Mouse (Mus musculus) MEL (cell line): ENCODE results near the gene Nob1. TPM values are rescaled to one million over a fixed set of nuclear protein-coding genes. Genes with fewer than 3 reads are reported as not detected.

Experiments
- DNase-seq: peaks from one replicate; pipeline ENCODE4 v3.0.0; 2011; ENCODE audit warnings: low read depth, low spot score
- H3K27ac ChIP-seq: 2 replicates; pipeline ENCODE4 v1.5.1; 2012; ENCODE audit warnings: low read depth, mild to moderate bottlenecking, control low read depth, low read length, moderate library complexity; ENCODE audit not compliant: control insufficient read depth
- H3K27me3 ChIP-seq, 2 experiments: fragments of 150-350 bp in 1 of 2; sonication (generic) in 1 of 2; 2 replicates each; pipeline ENCODE4 v1.6.1; 2012; ENCODE audit warnings: low read length in 2 of 2, mild to moderate bottlenecking in 2 of 2, improper control_type of control experiment in 1 of 2, moderate library complexity in 1 of 2; ENCODE audit not compliant: insufficient read depth in 2 of 2, control insufficient read depth in 1 of 2
- H3K36me3 ChIP-seq, 2 experiments: 2 replicates each; pipeline ENCODE4 v1.6.1; 2012 to 2014; ENCODE audit warnings: low read length in 2 of 2, improper control_type of control experiment in 1 of 2, inconsistent platforms in 1 of 2, mild to moderate bottlenecking in 1 of 2; ENCODE audit not compliant: insufficient read depth in 2 of 2, control insufficient read depth in 1 of 2
- H3K4me1 ChIP-seq, 2 experiments: fragments of 150-350 bp in 1 of 2; sonication (generic) in 1 of 2; 2 replicates each; pipeline ENCODE4 v1.6.1; 2012; ENCODE audit warnings: low read length in 2 of 2, improper control_type of control experiment in 1 of 2, mild to moderate bottlenecking in 1 of 2; ENCODE audit not compliant: insufficient read depth in 2 of 2, control insufficient read depth in 1 of 2
- H3K4me3 ChIP-seq, 2 experiments: fragments of 150-350 bp in 1 of 2; sonication (generic) in 1 of 2; 2 replicates each; pipeline ENCODE4 v1.5.1; 2012; ENCODE audit warnings: low read depth in 2 of 2, low read length in 2 of 2, mild to moderate bottlenecking in 2 of 2, moderate library complexity in 2 of 2, control low read depth in 1 of 2, improper control_type of control experiment in 1 of 2; ENCODE audit not compliant: control insufficient read depth in 1 of 2, insufficient read depth in 1 of 2
- H3K79me2 ChIP-seq: 2 replicates; pipeline ENCODE4 v1.6.1; 2012; ENCODE audit warnings: mild to moderate bottlenecking, low read length, moderate library complexity; ENCODE audit not compliant: control insufficient read depth, poor library complexity, insufficient read depth
- H3K9ac ChIP-seq: 2 replicates; pipeline ENCODE4 v1.6.1; 2012; ENCODE audit warnings: low read depth, mild to moderate bottlenecking, control low read depth, low read length, moderate library complexity; ENCODE audit not compliant: control insufficient read depth, poor library complexity, severe bottlenecking
- H3K9me3 ChIP-seq: fragments of 150-350 bp; sonication (generic); replicated peaks from 2 replicates; pipeline ENCODE4 v1.6.1; 2012; ENCODE audit warnings: mild to moderate bottlenecking, low read length, improper control_type of control experiment, moderate library complexity; ENCODE audit not compliant: insufficient read depth
- BHLHE40 ChIP-seq: IDR thresholded peaks from 2 replicates; pipeline ENCODE4 v1.6.1; 2012; ENCODE audit warnings: low read depth, mild to moderate bottlenecking, inconsistent platforms, low read length, improper control_type of control experiment, borderline replicate concordance
- CHD1 ChIP-seq: IDR thresholded peaks from 2 replicates; pipeline ENCODE4 v1.6.1; 2012; ENCODE audit warnings: low read depth, mild to moderate bottlenecking, inconsistent platforms, low read length, improper control_type of control experiment
- CHD2 ChIP-seq: IDR thresholded peaks from 2 replicates; pipeline ENCODE4 v1.6.1; 2011; ENCODE audit warnings: low read length, improper control_type of control experiment
- ETS1 ChIP-seq: IDR thresholded peaks from 2 replicates; pipeline ENCODE4 v1.6.1; 2012; ENCODE audit warnings: low read depth, mild to moderate bottlenecking, inconsistent platforms, low read length, improper control_type of control experiment, moderate library complexity
- GABPA ChIP-seq: IDR thresholded peaks from 2 replicates; pipeline ENCODE4 v1.6.1; 2012; ENCODE audit warnings: low read depth, mild to moderate bottlenecking, inconsistent platforms, low read length, improper control_type of control experiment, moderate library complexity
- KAT2A ChIP-seq: conservative IDR thresholded peaks from 2 replicates; pipeline ENCODE4 v1.6.1; 2012; ENCODE audit warnings: low read depth, low read length, improper control_type of control experiment, inconsistent platforms
- MEF2A ChIP-seq: IDR thresholded peaks from 2 replicates; pipeline ENCODE4 v1.6.1; 2014; ENCODE audit warnings: low read depth, mild to moderate bottlenecking, inconsistent platforms, low read length, improper control_type of control experiment; ENCODE audit not compliant: poor library complexity, insufficient replicate concordance, severe bottlenecking; ENCODE audit errors: extremely low read depth
- MXI1 ChIP-seq: IDR thresholded peaks from 2 replicates; pipeline ENCODE4 v1.6.1; 2011; ENCODE audit warnings: mild to moderate bottlenecking, low read depth, low read length, improper control_type of control experiment
- MYC ChIP-seq: IDR thresholded peaks from 2 replicates; pipeline ENCODE4 v1.6.1; 2011; ENCODE audit warnings: low read depth, mild to moderate bottlenecking, low read length, improper control_type of control experiment, moderate library complexity
- NELFE ChIP-seq: IDR thresholded peaks from 2 replicates; pipeline ENCODE4 v1.6.1; 2011; ENCODE audit warnings: low read depth, low read length, improper control_type of control experiment
- NRF1 ChIP-seq: IDR thresholded peaks from 2 replicates; pipeline ENCODE4 v1.6.1; 2014; ENCODE audit warnings: low read depth, mild to moderate bottlenecking, inconsistent platforms, low read length, improper control_type of control experiment, moderate library complexity; ENCODE audit not compliant: poor library complexity, insufficient read depth, severe bottlenecking
- POLR2A ChIP-seq, 2 experiments: IDR thresholded peaks; 2 replicates each; pipeline ENCODE4 v1.6.1; 2011 to 2012; ENCODE audit warnings: low read length in 2 of 2, mild to moderate bottlenecking in 2 of 2, control low read depth in 1 of 2, improper control_type of control experiment in 1 of 2, low read depth in 1 of 2, moderate library complexity in 1 of 2; ENCODE audit not compliant: control insufficient read depth in 1 of 2, insufficient read depth in 1 of 2, poor library complexity in 1 of 2
- POLR2AphosphoS2 ChIP-seq: IDR thresholded peaks from 2 replicates; pipeline ENCODE4 v1.6.1; 2011; ENCODE audit warnings: low read length, improper control_type of control experiment
- RAD21 ChIP-seq: IDR thresholded peaks from 2 replicates; pipeline ENCODE4 v1.6.1; 2011; ENCODE audit warnings: mild to moderate bottlenecking, low read depth, low read length, improper control_type of control experiment
- RCOR1 ChIP-seq: IDR thresholded peaks from 2 replicates; pipeline ENCODE4 v1.6.1; 2012; ENCODE audit warnings: low read depth, mild to moderate bottlenecking, inconsistent platforms, low read length, improper control_type of control experiment
- SIN3A ChIP-seq: IDR thresholded peaks from 2 replicates; pipeline ENCODE4 v1.6.1; 2012; ENCODE audit warnings: low read length, improper control_type of control experiment, inconsistent platforms
- SMC3 ChIP-seq: IDR thresholded peaks from 2 replicates; pipeline ENCODE4 v1.6.1; 2011; ENCODE audit warnings: low read depth, low read length, improper control_type of control experiment
- TAL1 ChIP-seq: IDR thresholded peaks from 2 replicates; pipeline ENCODE4 v1.6.1; 2012; ENCODE audit warnings: mild to moderate bottlenecking, inconsistent platforms, low read length, moderate library complexity, mixed read lengths
- TBP ChIP-seq: IDR thresholded peaks from 2 replicates; pipeline ENCODE4 v1.8.0; 2011; ENCODE audit warnings: low read depth, low read length, improper control_type of control experiment
- TCF12 ChIP-seq: IDR thresholded peaks from 2 replicates; pipeline ENCODE4 v1.6.1; 2014; ENCODE audit warnings: low read depth, mild to moderate bottlenecking, inconsistent platforms, low read length, improper control_type of control experiment, moderate library complexity
- UBTF ChIP-seq: IDR thresholded peaks from 2 replicates; pipeline ENCODE4 v1.6.1; 2012; ENCODE audit warnings: low read depth, mild to moderate bottlenecking, inconsistent platforms, low read length, improper control_type of control experiment, moderate library complexity, borderline replicate concordance; ENCODE audit not compliant: insufficient read depth
- USF1 ChIP-seq: IDR thresholded peaks from 2 replicates; pipeline ENCODE4 v1.6.1; 2014; ENCODE audit warnings: low read depth, mild to moderate bottlenecking, inconsistent platforms, low read length, improper control_type of control experiment, moderate library complexity
- ZMIZ1 ChIP-seq: IDR thresholded peaks from 2 replicates; pipeline ENCODE4 v1.6.1; 2012; ENCODE audit warnings: low read depth, mild to moderate bottlenecking, inconsistent platforms, low read length, improper control_type of control experiment, moderate library complexity
- ZNF384 ChIP-seq: IDR thresholded peaks from 2 replicates; pipeline ENCODE4 v1.6.1; 2012; ENCODE audit warnings: low read depth, mild to moderate bottlenecking, inconsistent platforms, low read length, improper control_type of control experiment
- polyA plus RNA-seq, 2 experiments: library from polyadenylated mRNA; stranded (reverse) in 1 of 2; unstranded in 1 of 2; fragments of >175 nt in 1 of 2; fragments of >200 nt in 1 of 2; gene quantifications; 2 replicates each; pipeline versions ENCODE4 v1.2.1 to v1.2.4; 2012; ENCODE audit warnings: low replicate concordance in 2 of 2, low read depth in 1 of 2; ENCODE audit not compliant: insufficient read length in 2 of 2, insufficient read depth in 1 of 2, missing spikeins in 1 of 2
- total RNA-seq: library from RNA; depleted of rRNA; stranded (reverse); fragments of 300-350 nt; gene quantifications from 2 replicates; pipeline ENCODE4 v1.2.3, GENCODE M21; 2012

Gene Nob1
- total and polyA plus RNA-seq, 3 experiments, result 125 to 200 (median 144) TPM

DNA sequence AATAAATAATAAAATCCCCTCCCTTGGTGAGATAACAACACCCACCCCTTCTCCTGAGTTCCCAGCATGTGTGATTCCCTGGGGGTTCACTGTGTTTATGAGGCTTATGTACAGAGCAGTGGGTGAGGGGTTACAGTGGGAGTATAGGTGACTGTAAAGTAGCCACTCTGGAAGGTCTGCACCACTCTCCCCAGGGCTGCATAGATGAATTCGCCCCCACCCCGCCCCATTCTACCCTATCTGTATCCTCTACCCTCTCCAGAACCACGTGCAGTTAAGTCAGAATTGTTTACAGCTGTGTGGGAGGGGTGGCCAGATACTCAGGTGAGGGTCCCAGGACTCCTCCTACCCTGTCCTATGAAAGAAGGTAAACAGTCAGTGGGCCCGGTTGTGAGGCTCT lies 42.0 kb downstream of the Nob1 start:
- no peak for DNase-seq
- Histone ChIP-seq H3K4me3 (no peak overlapping the region), H3K36me3 (peaks cover 0 to 7% of the 10 kb centered on the region in 2 experiments; a peak in 2 of 4 replicates), H3K9ac (no peak overlapping the region), H3K79me2 (no peaks in the 10 kb centered on the region), H3K4me1 (peaks cover 3 to 4% of the 10 kb centered on the region in 2 experiments; a peak in 3 of 4 replicates), H3K9me3 (no peaks in the 10 kb centered on the region), H3K27me3 (no peaks in the 10 kb centered on the region), H3K27ac (no peak overlapping the region)
- TF ChIP-seq POLR2AphosphoS2 (no peak), RAD21 (no peak), NRF1 (no peak), ZMIZ1 (no peak), USF1 (no peak), RCOR1 (no peak), TCF12 (no peak), ETS1 (no peak), CHD1 (no peak), MXI1 (no peak), KAT2A (no peak), MYC (no peak), CHD2 (no peak)

DNA sequence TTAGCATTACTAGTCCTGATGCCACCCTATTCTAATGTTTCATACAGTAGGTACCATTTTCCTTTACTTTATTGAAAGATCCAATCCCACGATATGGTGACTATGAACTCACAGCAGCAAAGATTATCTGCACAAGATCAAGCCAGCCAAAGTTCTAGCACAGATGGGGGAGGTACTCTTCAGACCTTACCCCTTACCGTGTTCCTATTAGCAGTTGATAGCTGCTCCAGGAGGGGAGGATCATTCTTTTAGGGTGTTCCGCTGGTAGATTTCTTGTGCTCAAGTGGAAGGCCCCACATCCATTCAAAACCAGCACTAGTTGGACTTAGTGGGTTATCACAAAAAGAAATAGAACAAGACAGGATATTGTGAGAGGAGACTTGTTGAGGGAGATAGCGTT lies 43.2 kb downstream of the Nob1 start:
- Histone ChIP-seq H3K9me3 (no peaks in the 10 kb centered on the region), H3K27ac (no peak overlapping the region), H3K4me1 (peaks cover 3 to 4% of the 10 kb centered on the region in 2 experiments; a peak in 2 of 4 replicates), H3K27me3 (no peaks in the 10 kb centered on the region), H3K79me2 (no peaks in the 10 kb centered on the region), H3K4me3 (no peak overlapping the region), H3K9ac (no peak overlapping the region), H3K36me3 (peaks cover 3 to 4% of the 10 kb centered on the region in 2 experiments; a peak in 3 of 4 replicates)
- TF ChIP-seq POLR2A (IDR thresholded peaks at IDR 0.05; ENCODE audit: control insufficient read depth in 1 of 2, insufficient read depth in 1 of 2, low read depth in 1 of 2, low read length in 2 of 2, poor library complexity in 1 of 2) (no peak), KAT2A (no peak), USF1 (no peak), RCOR1 (no peak), CHD2 (no peak), TBP (no peak), NRF1 (no peak), SMC3 (no peak), MEF2A (no peak), NELFE (no peak), TCF12 (no peak), TAL1 (no peak), GABPA (no peak), RAD21 (no peak), ZNF384 (no peak), BHLHE40 (no peak), SIN3A (no peak), UBTF (no peak), ZMIZ1 (no peak)
- no peak for DNase-seq
